Mouse (Mus musculus) neural tube, embryonic 14.5 days (tissue): ENCODE data around the gene Gdf2. TPM values are rescaled to one million over a fixed set of nuclear protein-coding genes. Genes with fewer than 3 reads are reported as not detected.

Experiments used
- ATAC-seq: fragments of 200-750 bp; cut with Nextera tagmentation; 2 replicates; pipeline ENCODE4 v1.8.0; 2017; ENCODE audit warnings: low read depth, mild to moderate bottlenecking, moderate TSS enrichment, moderate library complexity
- H3K27ac ChIP-seq: fragments of 300-500 bp; sonication (generic); 2 replicates; pipeline ENCODE4 v1.5.1; 2014; ENCODE audit warnings: low read depth, mild to moderate bottlenecking, control low read depth, low read length, moderate library complexity, mixed read lengths
- H3K27me3 ChIP-seq: fragments of 300-500 bp; sonication (generic); 2 replicates; pipeline ENCODE4 v1.6.1; 2014; ENCODE audit warnings: low read length; ENCODE audit not compliant: control insufficient read depth, insufficient read depth
- H3K36me3 ChIP-seq: fragments of 300-500 bp; sonication (generic); 2 replicates; pipeline ENCODE4 v1.6.1; 2014; ENCODE audit warnings: low read length, mixed read lengths; ENCODE audit not compliant: control insufficient read depth, insufficient read depth
- H3K4me1 ChIP-seq: fragments of 300-500 bp; sonication (generic); 2 replicates; pipeline ENCODE4 v1.6.1; 2014; ENCODE audit warnings: low read length; ENCODE audit not compliant: control insufficient read depth, insufficient read depth
- H3K4me2 ChIP-seq: fragments of 300-500 bp; sonication (generic); 2 replicates; pipeline ENCODE4 v1.6.1; 2014; ENCODE audit warnings: mild to moderate bottlenecking, low read depth, low read length, control low read depth
- H3K4me3 ChIP-seq: fragments of 300-500 bp; sonication (generic); 2 replicates; pipeline ENCODE4 v1.5.1; 2014; ENCODE audit warnings: low read depth, low read length, control low read depth, mixed read lengths
- H3K9ac ChIP-seq: fragments of 300-500 bp; sonication (generic); replicated peaks from 2 replicates; pipeline ENCODE4 v1.6.1; 2014; ENCODE audit warnings: low read depth, mild to moderate bottlenecking, control low read depth, low read length, mixed read lengths
- H3K9me3 ChIP-seq: fragments of 300-500 bp; sonication (generic); 2 replicates; pipeline ENCODE4 v1.6.1; 2016; ENCODE audit warnings: low read length; ENCODE audit not compliant: control insufficient read depth
- WGBS: fragments of 180-500 bp; shearing (Covaris S2); extraction: QIAGEN DNeasy Blood & Tissue Kit; methylation state at CpG from one replicate; pipeline ENCODE4 v1.1.7; 2014; 5-methylcytosine and 5-hydroxymethylcytosine counted together
- polyA plus RNA-seq: library from polyadenylated mRNA; unstranded; fragments of >200 nt; fragmentation: Nextera tagmentation; extraction: Ambion mirVana; gene quantifications from 2 replicates; pipeline ENCODE4 v1.2.1, GENCODE M21; 2014

The Gdf2 gene
- polyA plus RNA-seq, 1 experiment from 2014 or later, result not detected

GRCm38 (mm10) chr14:33946125-33946524 lies 5.3 kb downstream of the Gdf2 start:
- no peak for ATAC-seq
- 87% methylated on average over 6 of the region's 6 CpGs for WGBS
- Histone ChIP-seq H3K27me3 (no peaks in the 10 kb centered on the region), H3K9ac (no peak overlapping the region), H3K4me3 (no peak overlapping the region), H3K36me3 (no peaks in the 10 kb centered on the region), H3K27ac (no peak overlapping the region), H3K4me2 (no peak overlapping the region), H3K9me3 (no peaks in the 10 kb centered on the region), H3K4me1 (no peaks in the 10 kb centered on the region)

- H3K4me1 ChIP-seq, result no peaks in the 10 kb centered on the region
- ATAC-seq, result no peak
- 63% methylated on average over 6 of the region's 6 CpGs for WGBS
- H3K4me2 ChIP-seq, result no peak overlapping the region
- no peaks in the 10 kb centered on the region for H3K9me3 ChIP-seq
- H3K4me3 ChIP-seq, result no peak overlapping the region
- no peak overlapping the region for H3K9ac ChIP-seq
- no peaks in the 10 kb centered on the region for H3K36me3 ChIP-seq
- H3K27ac ChIP-seq, result no peak overlapping the region
- H3K27me3 ChIP-seq, result no peaks in the 10 kb centered on the region
These were observed 11.6 kb downstream of the Gdf2 start for GRCm38 (mm10) chr14:33952233-33952981.

- no peaks in the 10 kb centered on the region for H3K9me3 ChIP-seq
- H3K4me2 ChIP-seq, result no peak within 1 kb of the TSS
- no peak for ATAC-seq
- H3K27me3 ChIP-seq, result no peaks in the 10 kb centered on the region
- H3K36me3 ChIP-seq, result no peaks in the 10 kb centered on the region
- H3K4me3 ChIP-seq, result no peak within 1 kb of the TSS
- no peaks in the 10 kb centered on the region for H3K4me1 ChIP-seq
- no peak within 1 kb of the TSS for H3K27ac ChIP-seq
- H3K9ac ChIP-seq, result no peak within 1 kb of the TSS
- WGBS, result 93% methylated on average over 5 of the region's 5 CpGs
These were observed 12.9 kb downstream of the Gdf2 start, which contains the start of gene Rbp3 for GRCm38 (mm10) chr14:33953761-33954160. Rbp3 (plus strand) TSS chr14:33954003.

GRCm38 (mm10) chr14:33956055-33956454 lies 15.2 kb downstream of the Gdf2 start:
- Histone ChIP-seq H3K4me1 (no peaks in the 10 kb centered on the region), H3K27me3 (no peaks in the 10 kb centered on the region), H3K36me3 (no peaks in the 10 kb centered on the region), H3K27ac (no peak overlapping the region), H3K4me3 (no peak overlapping the region), H3K9me3 (no peaks in the 10 kb centered on the region), H3K9ac (no peak overlapping the region), H3K4me2 (no peak overlapping the region)
- WGBS, result 84% methylated on average over 13 of the region's 13 CpGs
- no peak for ATAC-seq

- H3K4me3 ChIP-seq, result no peak overlapping the region
- no peak overlapping the region for H3K9ac ChIP-seq
- no peak for ATAC-seq
- WGBS, result 95% methylated on average over 4 of the region's 4 CpGs
- no peaks in the 10 kb centered on the region for H3K4me1 ChIP-seq
- no peak overlapping the region for H3K4me2 ChIP-seq
- H3K27me3 ChIP-seq, result no peaks in the 10 kb centered on the region
- no peak overlapping the region for H3K27ac ChIP-seq
- H3K36me3 ChIP-seq, result no peaks in the 10 kb centered on the region
- no peaks in the 10 kb centered on the region for H3K9me3 ChIP-seq
These were observed 17.3 kb downstream of the Gdf2 start for GRCm38 (mm10) chr14:33958186-33958585.

GRCm38 (mm10) chr14:33958841-33959240 lies 18.0 kb downstream of the Gdf2 start:
- Histone ChIP-seq H3K27ac (no peak overlapping the region), H3K9ac (no peak overlapping the region), H3K4me3 (no peak overlapping the region), H3K36me3 (no peaks in the 10 kb centered on the region), H3K4me2 (no peak overlapping the region), H3K27me3 (no peaks in the 10 kb centered on the region), H3K9me3 (no peaks in the 10 kb centered on the region), H3K4me1 (no peaks in the 10 kb centered on the region)
- no peak for ATAC-seq
- WGBS, result 69% methylated on average over 3 of the region's 3 CpGs

GRCm38 (mm10) chr14:33959341-33959740 lies 18.5 kb downstream of the Gdf2 start:
- H3K4me2 ChIP-seq, result no peak overlapping the region
- no peaks in the 10 kb centered on the region for H3K36me3 ChIP-seq
- no peak overlapping the region for H3K27ac ChIP-seq
- 20% methylated on average over 9 of the region's 9 CpGs for WGBS
- no peaks in the 10 kb centered on the region for H3K27me3 ChIP-seq
- no peaks in the 10 kb centered on the region for H3K9me3 ChIP-seq
- no peak overlapping the region for H3K9ac ChIP-seq
- no peaks in the 10 kb centered on the region for H3K4me1 ChIP-seq
- no peak for ATAC-seq
- H3K4me3 ChIP-seq, result no peak overlapping the region

GRCm38 (mm10) chr14:33965675-33966074 lies 24.8 kb downstream of the Gdf2 start:
- no peak overlapping the region for H3K27ac ChIP-seq
- no peak overlapping the region for H3K4me3 ChIP-seq
- WGBS, result 73% methylated on average over 7 of the region's 7 CpGs
- no peaks in the 10 kb centered on the region for H3K4me1 ChIP-seq
- H3K27me3 ChIP-seq, result no peaks in the 10 kb centered on the region
- no peak overlapping the region for H3K9ac ChIP-seq
- ATAC-seq, result no peak
- no peaks in the 10 kb centered on the region for H3K36me3 ChIP-seq
- no peak overlapping the region for H3K4me2 ChIP-seq
- no peaks in the 10 kb centered on the region for H3K9me3 ChIP-seq

- no peak overlapping the region for H3K9ac ChIP-seq
- no peaks in the 10 kb centered on the region for H3K4me1 ChIP-seq
- no peak overlapping the region for H3K4me3 ChIP-seq
- no peak overlapping the region for H3K4me2 ChIP-seq
- H3K27me3 ChIP-seq, result no peaks in the 10 kb centered on the region
- ATAC-seq, result no peak
- WGBS, result 57% methylated on average over 7 of the region's 7 CpGs
- H3K9me3 ChIP-seq, result no peaks in the 10 kb centered on the region
- no peak overlapping the region for H3K27ac ChIP-seq
- no peaks in the 10 kb centered on the region for H3K36me3 ChIP-seq
These were observed 31.8 kb downstream of the Gdf2 start for GRCm38 (mm10) chr14:33972679-33973078.
